Mouse (Mus musculus): ENCODE results near the gene Ell2. TPM values are rescaled to one million over a fixed set of nuclear protein-coding genes. Genes with fewer than 3 reads are reported as not detected.
A peak's percentile ranks its signal among the peaks of the same experiment; 100 is the strongest.
"Not testable (repeated sequence)": the region's sequence is repeated elsewhere in the genome, so short reads cannot be mapped to it uniquely, and the experiment has no call there.

Ell2 gene
- total RNA-seq (2015; ENCODE audit: low replicate concordance) = 78.4 and 114 TPM in 2 replicates
- total RNA-seq (2017; ENCODE audit: low replicate concordance) = 46.5 and 46.8 TPM in 2 replicates

GRCm38 (mm10) chr13:75706457-75706856, at the start of gene Ell2:
Ell2 (plus strand) TSS chr13:75706757.
- no peak for ATAC-seq (replicated peaks; ENCODE audit: low FRiP score, poor library complexity, severe bottlenecking)

GRCm38 (mm10) chr13:75685438-75685837, 21.1 kb upstream of the Ell2 start:
- ATAC-seq (replicated peaks; ENCODE audit: low FRiP score, poor library complexity, severe bottlenecking) = no peak

GRCm38 (mm10) chr13:75686995-75687394, 19.6 kb upstream of the Ell2 start:
- peak; percentile 63; the same call in 1 of the 2 replicates for ATAC-seq (replicated peaks; ENCODE audit: low FRiP score, poor library complexity, severe bottlenecking)

- ATAC-seq (replicated peaks; ENCODE audit: low FRiP score, poor library complexity, severe bottlenecking) = no peak
Measured at GRCm38 (mm10) chr13:75691625-75692024, 14.9 kb upstream of the Ell2 start.

GRCm38 (mm10) chr13:75693081-75693480, 13.5 kb upstream of the Ell2 start:
- peak; percentile 83 for ATAC-seq (replicated peaks; ENCODE audit: low FRiP score, poor library complexity, severe bottlenecking)

GRCm38 (mm10) chr13:75702814-75703213, 3.7 kb upstream of the Ell2 start:
- no peak for ATAC-seq (replicated peaks; ENCODE audit: low FRiP score, poor library complexity, severe bottlenecking)

- peak; percentile 90 for ATAC-seq (replicated peaks; ENCODE audit: low FRiP score, poor library complexity, severe bottlenecking)
Measured at GRCm38 (mm10) chr13:75706882-75707816, 592 bp downstream of the Ell2 start.

GRCm38 (mm10) chr13:75707821-75708636, 1.5 kb downstream of the Ell2 start:
- ATAC-seq (replicated peaks; ENCODE audit: low FRiP score, poor library complexity, severe bottlenecking) = peak; percentile 26; the same call in 1 of the 2 replicates

GRCm38 (mm10) chr13:75708637-75709002, 2.1 kb downstream of the Ell2 start:
- no peak; the same call in 1 of the 2 replicates for ATAC-seq (replicated peaks; ENCODE audit: low FRiP score, poor library complexity, severe bottlenecking)

GRCm38 (mm10) chr13:75709026-75709778, 2.6 kb downstream of the Ell2 start:
- no peak for ATAC-seq (replicated peaks; ENCODE audit: low FRiP score, poor library complexity, severe bottlenecking)

- ATAC-seq (replicated peaks; ENCODE audit: low FRiP score, poor library complexity, severe bottlenecking) = no peak
Measured at GRCm38 (mm10) chr13:75710152-75710551, 3.6 kb downstream of the Ell2 start.

GRCm38 (mm10) chr13:75711517-75711916, 5.0 kb downstream of the Ell2 start:
- ATAC-seq (replicated peaks; ENCODE audit: low FRiP score, poor library complexity, severe bottlenecking) = not testable (repeated sequence)

GRCm38 (mm10) chr13:75712544-75712943, 6.0 kb downstream of the Ell2 start:
- not testable (repeated sequence) for ATAC-seq (replicated peaks; ENCODE audit: low FRiP score, poor library complexity, severe bottlenecking)

- no peak for ATAC-seq (replicated peaks; ENCODE audit: low FRiP score, poor library complexity, severe bottlenecking)
Measured at GRCm38 (mm10) chr13:75714407-75714806, 7.8 kb downstream of the Ell2 start.

GRCm38 (mm10) chr13:75717638-75718302, 11.2 kb downstream of the Ell2 start:
- no peak for ATAC-seq (replicated peaks; ENCODE audit: low FRiP score, poor library complexity, severe bottlenecking)

GRCm38 (mm10) chr13:75718376-75718775, 11.8 kb downstream of the Ell2 start:
- no peak for ATAC-seq (replicated peaks; ENCODE audit: low FRiP score, poor library complexity, severe bottlenecking)

- 0 out of 2 replicates have a peak, but pooled peaks have one; percentile 59 for ATAC-seq (replicated peaks; ENCODE audit: low FRiP score, poor library complexity, severe bottlenecking)
Measured at GRCm38 (mm10) chr13:75719645-75720044, 13.1 kb downstream of the Ell2 start.

GRCm38 (mm10) chr13:75726569-75727373, 20.2 kb downstream of the Ell2 start:
- ATAC-seq (replicated peaks; ENCODE audit: low FRiP score, poor library complexity, severe bottlenecking) = no peak

All from erythroid progenitor cell, adult 5-6 weeks (primary cell).